Mouse (Mus musculus) large intestine, adult 2 months (tissue): Measurements from ENCODE around the gene Pex6. TPM values are rescaled to one million over a fixed set of nuclear protein-coding genes. Genes with fewer than 3 reads are reported as not detected.
A peak's percentile ranks its signal among the peaks of the same experiment; 100 is the strongest.

Source experiments
- DNase-seq: peaks from one replicate; pipeline ENCODE4 v3.0.0-alpha.2; 2012; ENCODE audit warnings: low read depth, low spot score
- WGBS: fragments of 180-500 bp; shearing (Covaris S2); methylation state at CpG from one replicate; pipeline ENCODE4 v1.1.7; 2018; 5-methylcytosine and 5-hydroxymethylcytosine counted together
- polyA plus RNA-seq: library from polyadenylated mRNA; depleted of rRNA; stranded (reverse); fragments of >200 nt; gene quantifications from 2 replicates; pipeline ENCODE4 v1.2.3, GENCODE M21; 2012; rRNA removed

Gene Pex6
- polyA plus RNA-seq: 46.8 and 49.9 TPM in 2 replicates

- DNase-seq: peak; percentile 84
Measured at GRCm38 (mm10) chr17:46710959-46711597, at the start of gene Pex6. Pex6 (plus strand) TSS chr17:46711463.

GRCm38 (mm10) chr17:46661981-46662380, 49.3 kb upstream of the Pex6 start:
- DNase-seq: no peak
- WGBS: 72% methylated on average over 12 of the region's 12 CpGs

More at GRCm38 (mm10) chr17:46710959-46711597, at the start of gene Pex6:
- 5% methylated on average over 36 of the region's 36 CpGs for WGBS

DNA sequence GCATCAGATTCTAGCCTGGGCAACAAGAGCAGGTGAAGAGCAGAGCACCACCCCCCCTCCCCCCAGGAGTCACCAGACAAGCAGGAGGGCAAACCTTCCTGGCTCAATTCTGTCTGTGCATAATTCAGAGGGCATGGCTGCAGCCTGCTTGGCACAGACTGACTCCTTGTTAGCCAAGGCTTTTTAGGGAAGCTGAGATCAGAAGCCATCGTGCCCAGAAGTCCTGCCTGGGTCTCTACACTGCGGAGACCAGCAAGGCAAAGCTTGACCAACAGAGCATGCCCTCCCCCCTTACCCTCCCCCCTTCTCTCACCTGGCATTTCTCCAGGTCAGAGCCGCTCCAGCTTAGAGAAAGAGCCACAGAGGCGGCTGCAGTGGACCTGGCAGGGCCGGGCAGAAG, 48.5 kb upstream of the Pex6 start:
- no peak for DNase-seq

GRCm38 (mm10) chr17:46667712-46668111, 43.6 kb upstream of the Pex6 start:
- DNase-seq: no peak
- WGBS: 83% methylated on average over 16 of the region's 16 CpGs

More for the DNA sequence above, 48.5 kb upstream of the Pex6 start:
- 74% methylated on average over 5 of the region's 5 CpGs for WGBS

GRCm38 (mm10) chr17:46669911-46670310, 41.4 kb upstream of the Pex6 start:
- 96% methylated on average over 10 of the region's 10 CpGs for WGBS
- no peak for DNase-seq

DNA sequence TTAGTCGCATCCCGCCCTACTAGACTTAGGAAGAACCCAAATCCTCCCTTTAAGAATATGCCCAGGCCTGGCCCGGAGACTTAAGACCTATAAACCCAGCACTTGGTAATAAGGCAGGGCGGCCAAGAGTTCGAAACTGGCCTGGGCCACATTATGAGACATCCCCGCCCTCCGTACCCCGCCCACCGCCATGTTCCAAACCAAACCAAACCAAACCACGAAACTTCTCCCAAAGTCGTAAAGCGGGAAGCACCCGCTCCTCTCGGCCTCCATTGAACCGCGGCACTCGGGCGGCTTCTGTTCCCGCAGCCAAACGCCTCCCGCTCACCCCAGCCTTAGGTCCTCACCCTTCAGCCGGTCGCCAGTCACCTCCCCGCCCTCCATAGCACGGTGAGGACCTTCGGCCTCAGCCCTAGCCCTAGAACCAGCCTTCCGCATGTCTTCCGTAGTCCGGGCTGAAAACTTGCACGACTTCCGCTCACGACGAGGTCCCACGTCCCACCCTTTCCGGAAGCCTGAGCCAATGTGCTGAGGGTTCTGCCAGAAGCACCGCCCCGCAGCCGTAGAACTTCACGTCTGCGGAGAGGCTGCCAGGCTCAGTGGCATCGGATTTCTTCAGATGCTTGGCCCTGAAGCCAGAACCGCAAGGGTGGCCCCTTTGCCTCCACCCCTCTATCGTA, 37.3 kb upstream of the Pex6 start, which contains the start of gene Rrp36:
Gene Rrp36, minus strand, starts transcription at position 503 of the 680 bp plus-strand sequence.
- WGBS: under 1% methylated on average over 43 of the region's 43 CpGs
- DNase-seq: peak; percentile 79

GRCm38 (mm10) chr17:46674530-46675283, 36.6 kb upstream of the Pex6 start:
- no peak for DNase-seq
- WGBS: 25% methylated on average over 15 of the region's 15 CpGs

DNA sequence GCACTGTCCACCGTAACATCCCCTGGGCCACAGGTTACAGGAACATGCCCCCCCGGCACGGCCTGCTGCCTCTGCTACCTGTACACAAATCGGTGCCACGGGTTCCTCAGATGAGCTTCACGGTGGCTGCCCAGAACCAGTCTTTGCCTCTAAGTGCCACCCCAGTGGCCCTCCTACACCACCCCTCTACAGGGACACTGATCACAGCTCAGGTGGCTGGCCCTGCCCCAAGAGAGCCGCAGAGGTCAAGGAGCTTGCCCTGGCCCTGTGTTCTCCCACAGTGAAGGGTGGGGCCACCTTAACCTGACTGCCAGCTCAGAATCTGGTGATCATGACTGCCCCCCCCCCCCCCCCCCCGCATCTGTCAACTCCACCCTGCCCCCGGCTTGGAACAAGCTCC, 32.8 kb upstream of the Pex6 start, which contains the start of gene Mea1:
Gene Mea1, plus strand, starts transcription at position 378 of the 400 bp plus-strand sequence.
- DNase-seq: no peak
- WGBS: 82% methylated on average over 9 of the region's 9 CpGs

GRCm38 (mm10) chr17:46678911-46679310, 32.4 kb upstream of the Pex6 start:
- no peak for DNase-seq
- WGBS: 48% methylated on average over 9 of the region's 9 CpGs

- DNase-seq: no peak
- WGBS: 1% methylated on average over 34 of the region's 34 CpGs
Measured at GRCm38 (mm10) chr17:46679843-46680759, 31.2 kb upstream of the Pex6 start.

DNA sequence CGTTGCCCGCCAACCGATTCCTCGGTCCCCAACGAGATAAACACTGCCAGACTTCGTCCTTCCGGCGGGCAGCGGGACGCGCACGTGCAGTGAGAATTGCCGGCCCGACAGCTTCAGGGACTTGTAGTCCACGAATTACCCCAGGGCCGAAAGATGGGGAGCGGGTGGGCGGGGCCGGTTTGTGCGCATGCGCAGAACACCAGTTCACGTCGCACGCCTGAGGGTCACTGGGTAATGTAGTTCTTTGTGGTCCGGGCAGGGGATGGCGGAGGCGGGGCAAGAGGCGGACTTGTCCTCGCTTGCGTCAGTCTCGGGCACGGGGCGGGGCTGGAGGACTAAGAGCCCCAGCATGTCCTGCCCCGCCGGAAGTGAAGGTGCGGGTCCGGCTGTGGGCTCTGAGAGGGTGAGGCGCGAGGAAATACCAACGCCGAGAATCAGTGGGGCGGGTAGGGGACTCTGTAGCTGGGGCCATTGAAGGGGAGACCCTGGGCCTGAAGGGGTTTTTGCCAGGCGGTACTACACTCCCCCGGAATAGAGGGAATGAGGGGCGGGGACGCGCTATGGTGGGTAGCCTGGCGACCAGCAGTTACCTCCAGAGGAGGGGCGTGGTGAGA, 30.4 kb upstream of the Pex6 start, which contains the start of gene Klhdc3:
Gene Klhdc3, minus strand, starts transcription at position 155 of the 614 bp plus-strand sequence.
- peak; percentile 93 for DNase-seq
- under 1% methylated on average over 49 of the region's 49 CpGs for WGBS

- no peak for DNase-seq
- WGBS: 25% methylated on average over 12 of the region's 12 CpGs
Measured at GRCm38 (mm10) chr17:46681466-46682118, 29.7 kb upstream of the Pex6 start.

DNA sequence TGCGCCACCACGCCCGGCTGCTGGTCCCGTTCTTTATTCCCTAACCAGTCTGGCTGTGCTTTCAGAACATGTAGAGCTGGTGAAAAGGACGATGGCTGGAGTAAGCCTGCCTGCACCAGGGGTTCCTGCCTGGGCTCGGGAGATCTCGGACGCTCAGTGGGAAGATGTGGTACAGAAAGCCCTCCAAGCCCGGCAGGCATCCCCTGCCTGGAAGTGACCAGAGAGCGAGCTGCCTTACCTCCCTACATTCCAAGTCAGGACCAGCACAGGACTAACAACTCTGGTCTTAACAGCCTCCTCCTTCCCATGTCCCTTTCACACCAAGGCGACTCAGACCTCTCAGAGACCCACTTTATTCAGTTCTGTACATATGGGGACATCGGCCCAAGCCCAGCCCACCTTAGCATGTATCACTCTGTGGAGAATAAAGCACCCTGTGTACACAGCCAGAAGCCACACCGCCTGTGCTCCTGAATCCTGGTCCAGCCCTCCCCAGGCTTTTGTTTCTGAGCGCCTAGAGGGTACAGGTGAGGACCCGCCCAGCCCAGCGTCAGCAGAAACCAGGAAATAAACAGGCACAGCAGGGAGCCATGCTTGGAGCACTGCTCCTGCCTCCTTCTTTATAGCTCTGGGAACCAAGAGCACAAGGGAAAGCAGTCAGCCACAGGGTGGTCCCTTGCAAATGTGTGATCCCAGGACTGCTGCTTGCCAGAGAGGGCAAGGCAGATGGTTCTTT, 28.4 kb upstream of the Pex6 start:
- 75% methylated on average over 16 of the region's 16 CpGs for WGBS
- DNase-seq: no peak

DNA sequence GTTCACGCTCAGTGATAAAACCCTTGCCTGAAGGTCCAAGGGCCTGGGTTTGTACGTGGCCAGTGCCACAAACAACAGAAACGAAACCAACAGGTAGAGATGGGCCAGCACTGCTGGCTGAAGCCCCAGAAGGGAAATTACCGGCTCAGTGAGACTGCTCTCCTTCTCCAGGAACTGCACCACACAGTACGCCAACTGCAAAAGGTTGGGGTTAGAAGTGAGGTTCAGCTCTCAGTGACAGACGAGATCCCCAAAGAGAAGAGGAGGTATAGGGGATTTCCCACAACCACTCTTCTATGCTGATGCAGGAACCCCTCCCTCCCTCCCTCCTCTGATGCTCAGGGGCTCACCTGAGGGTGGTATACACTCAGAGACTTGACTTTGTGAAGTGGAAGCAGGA, 25.4 kb upstream of the Pex6 start:
- DNase-seq: no peak
- WGBS: 86% methylated on average over 6 of the region's 6 CpGs

- 92% methylated on average over 12 of the region's 12 CpGs for WGBS
- no peak for DNase-seq
Measured at GRCm38 (mm10) chr17:46690665-46691064, 20.6 kb upstream of the Pex6 start.

GRCm38 (mm10) chr17:46691390-46691789, 19.9 kb upstream of the Pex6 start:
- 59% methylated on average over 2 of the region's 2 CpGs for WGBS
- DNase-seq: no peak

DNA sequence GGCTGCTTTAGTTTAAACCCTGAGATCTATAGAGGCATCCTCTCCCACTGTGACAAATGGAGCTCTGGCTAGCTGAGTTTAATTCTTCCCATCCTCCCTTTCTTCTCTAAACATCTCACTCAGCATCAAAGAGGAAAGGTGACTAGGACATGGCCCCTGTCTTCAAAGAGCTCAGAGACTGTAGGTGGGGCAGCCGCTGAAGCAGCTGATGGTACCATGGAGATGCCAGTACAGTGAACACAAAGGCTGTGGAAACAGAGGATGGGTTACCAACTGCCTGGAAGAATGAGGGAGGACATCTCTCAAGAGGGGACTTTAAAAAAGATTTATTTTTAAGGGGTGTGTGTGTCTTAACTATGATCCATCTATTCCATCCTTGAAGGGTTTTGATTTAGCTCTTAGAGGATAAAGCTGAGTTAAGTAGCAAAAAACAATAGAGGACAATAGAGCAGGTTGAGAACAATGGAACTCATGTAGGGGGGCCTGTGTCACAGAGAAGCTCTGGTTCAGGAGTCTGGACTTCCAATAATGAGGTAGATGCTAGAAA, 16.7 kb upstream of the Pex6 start:
- 89% methylated on average over 1 of the region's 1 CpGs for WGBS
- no peak for DNase-seq
